Mouse (Mus musculus) lung, postnatal 10 days (tissue): ENCODE data around the gene H2al1a.

ENCODE experiments used
- DNase-seq: peaks from one replicate; pipeline ENCODE4 v3.0.0; 2021

The H2al1a gene

DNA sequence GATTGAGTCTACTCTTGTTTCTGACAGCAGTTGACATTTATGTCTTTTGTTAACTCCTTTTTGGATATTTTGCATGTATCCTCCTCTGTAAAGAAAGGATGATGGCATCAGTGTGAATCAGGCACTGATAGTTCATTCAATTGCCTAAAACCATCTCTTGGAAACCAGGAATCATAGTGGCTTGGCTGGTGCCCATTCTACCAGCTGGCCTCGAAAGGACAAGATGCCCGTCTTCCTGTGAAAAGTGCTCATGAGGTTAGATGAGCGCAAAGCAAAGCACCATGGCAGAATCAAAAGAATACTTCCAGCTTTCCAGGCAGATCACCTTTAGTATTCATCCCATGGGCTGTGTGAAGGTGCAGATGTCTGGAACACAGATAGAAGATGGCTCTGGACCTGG, 47.7 kb downstream of the H2al1a start:
- no peak for DNase-seq
